Mouse (Mus musculus) liver, postnatal 0 days (tissue): ENCODE data around the gene Zbtb48. TPM values are rescaled to one million over a fixed set of nuclear protein-coding genes. Genes with fewer than 3 reads are reported as not detected.
A peak's percentile ranks its signal among the peaks of the same experiment; 100 is the strongest.

Experiments used
- ATAC-seq: fragments of 200-750 bp; cut with Nextera tagmentation; 2 replicates; pipeline ENCODE4 v1.8.0; 2017; ENCODE audit warnings: mild to moderate bottlenecking, moderate library complexity
- DNase-seq: peaks from one replicate; pipeline ENCODE4 v3.0.0-alpha.2; 2016
- H3K27ac ChIP-seq: fragments of 300-500 bp; sonication (generic); 2 replicates; pipeline ENCODE4 v1.5.1; 2014; ENCODE audit warnings: antibody characterized with exemption, moderate library complexity, mild to moderate bottlenecking, low read depth
- H3K27me3 ChIP-seq: fragments of 300-500 bp; sonication (generic); 2 replicates; pipeline ENCODE4 v1.6.1; 2014; ENCODE audit warnings: low read length, control low read depth, mixed read lengths; ENCODE audit not compliant: insufficient read depth
- H3K36me3 ChIP-seq: fragments of 300-500 bp; sonication (generic); replicated peaks from 2 replicates; pipeline ENCODE4 v1.6.1; 2014; ENCODE audit warnings: mild to moderate bottlenecking, control low read depth, low read length, moderate library complexity, mixed read lengths; ENCODE audit not compliant: insufficient read depth
- H3K4me1 ChIP-seq: fragments of 300-500 bp; sonication (generic); 2 replicates; pipeline ENCODE4 v1.6.1; 2014; ENCODE audit warnings: antibody characterized with exemption, mild to moderate bottlenecking, control low read depth; ENCODE audit not compliant: insufficient read depth
- H3K4me2 ChIP-seq: fragments of 300-500 bp; sonication (generic); 2 replicates; pipeline ENCODE4 v1.6.1; 2014; ENCODE audit warnings: low read depth, mild to moderate bottlenecking, low read length, moderate library complexity, mixed read lengths
- H3K4me3 ChIP-seq: fragments of 300-500 bp; sonication (generic); 2 replicates; pipeline ENCODE4 v1.5.1; 2014; ENCODE audit warnings: low read depth, low read length
- H3K9ac ChIP-seq: fragments of 300-500 bp; sonication (generic); replicated peaks from 2 replicates; pipeline ENCODE4 v1.6.1; 2014; ENCODE audit warnings: mild to moderate bottlenecking, moderate library complexity
- H3K9me3 ChIP-seq: fragments of 300-500 bp; sonication (generic); 2 replicates; pipeline ENCODE4 v1.6.1; 2016; ENCODE audit warnings: mild to moderate bottlenecking, control low read depth, low read length, mixed read lengths
- CTCF ChIP-seq: sonication (generic); IDR thresholded peaks from 2 replicates; pipeline ENCODE4 v1.5.1; 2016; ENCODE audit warnings: antibody characterized with exemption, low read depth
- EP300 ChIP-seq: IDR thresholded peaks from 2 replicates; pipeline ENCODE4 v1.6.1; 2016; ENCODE audit warnings: antibody characterized with exemption, low read depth, mild to moderate bottlenecking
- WGBS: fragments of 180-500 bp; shearing (Covaris S2); extraction: QIAGEN DNeasy Blood & Tissue Kit; methylation state at CpG from one replicate; pipeline ENCODE4 v1.1.7; 2014; ENCODE audit not compliant: insufficient replicate concordance; 5-methylcytosine and 5-hydroxymethylcytosine counted together
- polyA plus RNA-seq: library from polyadenylated mRNA; unstranded; fragments of >200 nt; fragmentation: Nextera tagmentation; extraction: Ambion mirVana; gene quantifications from 2 replicates; pipeline ENCODE4 v1.2.1, GENCODE M21; 2015

Gene Zbtb48
- 7.4 and 8.5 TPM in 2 replicates for polyA plus RNA-seq

DNA sequence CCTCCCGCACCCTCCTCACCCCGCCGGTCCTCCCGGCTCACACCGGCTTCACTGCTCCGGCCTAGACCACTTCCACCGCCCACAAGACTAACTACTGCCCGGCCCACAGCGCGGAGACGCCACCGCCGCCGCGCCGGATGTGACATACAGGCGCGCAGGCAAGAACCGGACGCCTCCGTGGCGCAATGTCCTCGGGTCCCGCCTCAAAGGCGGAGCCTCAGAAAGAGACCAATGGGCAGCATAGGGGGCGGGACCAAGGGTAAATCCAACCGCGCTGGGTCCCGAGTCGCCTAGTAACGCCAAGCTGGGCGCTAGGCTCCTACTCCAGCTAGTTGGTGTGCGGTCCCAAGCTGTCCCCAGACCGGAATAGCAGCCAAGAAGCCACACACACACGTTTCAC lies at the start of gene Zbtb48:
TSS of gene Zbtb48 (minus strand) at position 148 of the 400 bp plus-strand sequence.
- whole genome bisulfite sequencing: 5% methylated on average over 29 of the region's 35 CpGs
- Histone ChIP-seq H3K4me3 (peak within 1 kb of the TSS; percentile 61), H3K27me3 (no peaks in the 10 kb centered on the region), H3K36me3 (peaks cover 9% of the 10 kb centered on the region; the same call in 1 of the 2 replicates), H3K9ac (peak within 1 kb of the TSS; percentile 75), H3K9me3 (no peaks in the 10 kb centered on the region), H3K4me2 (peak within 1 kb of the TSS; percentile 98), H3K27ac (peak within 1 kb of the TSS; percentile 87), H3K4me1 (peaks cover 31% of the 10 kb centered on the region)
- TF ChIP-seq CTCF (no peak), EP300 (no peak)
- ATAC-seq: peak; percentile 96
- peak; percentile 97 for DNase-seq

- H3K9me3 ChIP-seq: no peaks in the 10 kb centered on the region
- H3K4me1 ChIP-seq: no peaks in the 10 kb centered on the region
- no peak overlapping the region for H3K4me3 ChIP-seq
- no peak for DNase-seq
- no peak for ATAC-seq
- H3K27me3 ChIP-seq: no peaks in the 10 kb centered on the region
- TF ChIP-seq EP300 (no peak), CTCF (no peak)
- WGBS: 87% methylated on average over 9 of the region's 9 CpGs
- H3K27ac ChIP-seq: no peak overlapping the region
- H3K9ac ChIP-seq: no peak overlapping the region
- H3K36me3 ChIP-seq: no peaks in the 10 kb centered on the region
- H3K4me2 ChIP-seq: no peak overlapping the region
Measured at GRCm38 (mm10) chr4:152077191-152077590, 49.7 kb upstream of the Zbtb48 start.

GRCm38 (mm10) chr4:152074548-152074947 lies 47.1 kb upstream of the Zbtb48 start:
- no peaks in the 10 kb centered on the region for H3K4me1 ChIP-seq
- no peak overlapping the region for H3K9ac ChIP-seq
- H3K36me3 ChIP-seq: no peaks in the 10 kb centered on the region
- no peak overlapping the region for H3K4me2 ChIP-seq
- TF ChIP-seq EP300: no peak
- peak; percentile 36 for TF ChIP-seq CTCF
- no peak overlapping the region for H3K4me3 ChIP-seq
- ATAC-seq: no peak
- H3K9me3 ChIP-seq: no peaks in the 10 kb centered on the region
- H3K27me3 ChIP-seq: no peaks in the 10 kb centered on the region
- no peak overlapping the region for H3K27ac ChIP-seq
- no peak for DNase-seq
- WGBS: 81% methylated on average over 9 of the region's 9 CpGs

GRCm38 (mm10) chr4:152073715-152074114 lies 46.2 kb upstream of the Zbtb48 start:
- no peak for DNase-seq

GRCm38 (mm10) chr4:152072655-152073054 lies 45.2 kb upstream of the Zbtb48 start:
- Histone ChIP-seq H3K27me3 (no peaks in the 10 kb centered on the region), H3K4me1 (no peaks in the 10 kb centered on the region), H3K36me3 (no peaks in the 10 kb centered on the region), H3K9me3 (no peaks in the 10 kb centered on the region), H3K4me2 (no peak overlapping the region), H3K9ac (no peak overlapping the region), H3K27ac (no peak overlapping the region), H3K4me3 (no peak overlapping the region)
- ATAC-seq: 0 out of 2 replicates have a peak, but pooled peaks have one; percentile 13
- TF ChIP-seq EP300 (no peak), CTCF (no peak)
- DNase-seq: no peak
- 54% methylated on average over 10 of the region's 10 CpGs for WGBS

More at GRCm38 (mm10) chr4:152073715-152074114, 46.2 kb upstream of the Zbtb48 start:
- Histone ChIP-seq H3K9me3 (no peaks in the 10 kb centered on the region), H3K36me3 (no peaks in the 10 kb centered on the region), H3K27ac (no peak overlapping the region), H3K4me2 (no peak overlapping the region), H3K4me1 (no peaks in the 10 kb centered on the region), H3K27me3 (no peaks in the 10 kb centered on the region), H3K4me3 (no peak overlapping the region), H3K9ac (no peak overlapping the region)
- ATAC-seq: no peak
- TF ChIP-seq EP300 (no peak), CTCF (no peak)
- WGBS: 67% methylated on average over 6 of the region's 6 CpGs

DNA sequence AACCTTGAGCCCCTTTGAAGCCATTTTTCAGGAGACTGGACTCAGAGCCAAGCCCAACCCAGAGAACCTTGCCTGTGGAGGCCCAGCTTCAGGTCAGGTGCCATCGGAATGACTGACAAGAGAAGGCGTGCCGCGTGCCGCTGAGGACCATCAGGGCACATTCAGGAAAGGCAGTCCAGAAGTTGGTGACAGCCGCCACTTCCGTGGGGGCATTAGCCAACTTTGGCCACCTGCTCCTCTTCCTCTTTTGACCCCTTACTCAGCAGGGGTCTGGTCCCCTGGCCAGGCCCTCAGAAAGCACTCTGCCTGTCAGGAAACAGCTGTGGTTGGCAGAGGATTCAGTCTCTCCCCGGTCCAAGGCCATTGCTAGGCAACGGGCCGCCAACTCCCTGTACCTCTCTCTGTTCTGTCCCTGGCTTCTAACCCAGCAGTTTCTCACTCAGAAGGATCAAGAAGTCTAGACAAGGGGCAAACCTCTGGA lies 44.7 kb upstream of the Zbtb48 start, which contains the start of gene Plekhg5:
TSS of gene Plekhg5 (plus strand) at position 378 of the 481 bp plus-strand sequence.
- H3K4me2 ChIP-seq: no peak within 1 kb of the TSS
- no peaks in the 10 kb centered on the region for H3K4me1 ChIP-seq
- H3K4me3 ChIP-seq: no peak within 1 kb of the TSS
- no peak for TF ChIP-seq EP300
- TF ChIP-seq CTCF: no peak
- no peaks in the 10 kb centered on the region for H3K36me3 ChIP-seq
- no peak within 1 kb of the TSS for H3K27ac ChIP-seq
- H3K9me3 ChIP-seq: no peaks in the 10 kb centered on the region
- 19% methylated on average over 10 of the region's 10 CpGs for WGBS
- no peaks in the 10 kb centered on the region for H3K27me3 ChIP-seq
- DNase-seq: no peak
- no peak within 1 kb of the TSS for H3K9ac ChIP-seq
- ATAC-seq: no peak
